Mouse (Mus musculus): ENCODE measurements around the gene Dhtkd1. TPM values are rescaled to one million over a fixed set of nuclear protein-coding genes. Genes with fewer than 3 reads are reported as not detected.

The Dhtkd1 gene
- total and polyA plus RNA-seq, 3 experiments: 1.5 to 1.6 TPM; not detected in 1

DNA sequence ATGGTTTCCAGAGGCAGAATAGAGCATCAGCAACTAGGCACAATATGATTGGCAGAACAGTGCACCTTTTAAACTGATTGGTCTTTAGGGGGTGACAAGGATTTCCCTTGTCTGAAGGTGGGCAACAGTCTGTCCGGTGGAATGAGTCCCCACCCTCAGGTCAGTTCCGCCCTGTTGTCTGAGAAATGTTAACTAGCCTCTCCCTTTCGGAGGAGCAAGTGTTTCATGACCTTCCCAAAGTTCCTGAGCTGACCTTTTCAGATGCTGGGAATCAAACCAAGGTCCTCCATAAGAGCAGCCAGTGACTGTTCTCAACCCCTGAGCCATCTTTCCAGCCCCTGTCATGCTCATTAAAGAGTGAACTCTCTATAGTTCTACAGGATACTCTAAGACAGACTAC is 4.3 kb upstream of the Dhtkd1 start:
- H3K9ac ChIP-seq (ENCODE audit: control insufficient read depth, low read depth, low read length, poor library complexity, severe bottlenecking): no peak overlapping the region
- H3K27ac ChIP-seq (ENCODE audit: control insufficient read depth, low read depth, low read length): no peak overlapping the region
- H3K4me3 ChIP-seq (ENCODE audit: control insufficient read depth in 1 of 2, insufficient read depth in 1 of 2, low read depth in 2 of 2, low read length in 2 of 2): no peak overlapping the region
- peaks cover 7% of the 10 kb centered on the region for H3K79me2 ChIP-seq (ENCODE audit: control insufficient read depth, insufficient read depth, low read length, poor library complexity)
- no peaks in the 10 kb centered on the region for H3K9me3 ChIP-seq (replicated peaks; ENCODE audit: insufficient read depth, low read length)
- H3K4me1 ChIP-seq (ENCODE audit: control insufficient read depth in 1 of 2, insufficient read depth in 2 of 2, low read length in 2 of 2): peaks cover 11 to 16% of the 10 kb centered on the region in 2 experiments
- no peak for DNase-seq (ENCODE audit: low read depth, low spot score)
- no peak for TF ChIP-seq E2F4 (IDR thresholded peaks at IDR 0.05; ENCODE audit: borderline replicate concordance, low read depth, low read length)
- no peak for TF ChIP-seq CHD1 (IDR thresholded peaks at IDR 0.05; ENCODE audit: low read depth, low read length)
- no peak for TF ChIP-seq MAX (IDR thresholded peaks at IDR 0.05; ENCODE audit: low read length)
- TF ChIP-seq MAFK (IDR thresholded peaks at IDR 0.05; ENCODE audit: borderline replicate concordance, low read depth, low read length): no peak
- TF ChIP-seq GATA1 (IDR thresholded peaks at IDR 0.05; ENCODE audit: low read depth, low read length): no peak
- no peak for TF ChIP-seq MXI1 (IDR thresholded peaks at IDR 0.05; ENCODE audit: low read depth, low read length)
- no peaks in the 10 kb centered on the region for H3K27me3 ChIP-seq (ENCODE audit: control insufficient read depth in 1 of 2, insufficient read depth in 2 of 2, low read length in 2 of 2)
- H3K36me3 ChIP-seq (ENCODE audit: control insufficient read depth in 1 of 2, insufficient read depth in 2 of 2, low read length in 2 of 2): peaks cover 0 to 18% of the 10 kb centered on the region in 2 experiments; a peak in 2 of 4 replicates

DNA sequence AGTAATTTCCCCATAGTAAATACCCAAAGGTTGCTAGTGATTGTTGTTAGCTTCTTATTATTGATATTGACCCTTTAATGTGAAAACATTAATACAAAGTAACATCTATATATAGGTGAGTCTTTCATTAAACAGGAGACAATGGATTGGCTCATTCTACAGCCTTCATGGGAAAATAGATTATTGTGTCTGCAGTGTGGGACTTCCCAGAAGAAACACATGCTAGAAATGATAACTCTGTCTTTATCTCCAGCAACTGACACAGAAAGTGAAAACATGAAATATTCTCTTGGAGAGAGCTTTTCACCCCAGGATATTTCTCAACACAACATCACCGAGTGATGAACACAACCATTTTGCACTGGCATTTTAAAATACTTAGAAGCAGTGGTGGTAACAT is 3.0 kb upstream of the Dhtkd1 start:
- Histone ChIP-seq H3K79me2 (ENCODE audit: control insufficient read depth, insufficient read depth, low read length, poor library complexity) (peaks cover under 1% of the 10 kb centered on the region; the same call in 1 of the 2 replicates), H3K4me1 (ENCODE audit: control insufficient read depth in 1 of 2, insufficient read depth in 2 of 2, low read length in 2 of 2) (peaks cover 11 to 16% of the 10 kb centered on the region in 2 experiments), H3K9me3 (replicated peaks; ENCODE audit: insufficient read depth, low read length) (no peaks in the 10 kb centered on the region), H3K4me3 (ENCODE audit: control insufficient read depth in 1 of 2, insufficient read depth in 1 of 2, low read depth in 2 of 2, low read length in 2 of 2) (peak overlapping the region in 1 of 2 experiments; percentile 34; a peak in 2 of 4 replicates), H3K27ac (ENCODE audit: control insufficient read depth, low read depth, low read length) (peak overlapping the region; percentile 77), H3K9ac (ENCODE audit: control insufficient read depth, low read depth, low read length, poor library complexity, severe bottlenecking) (no peak overlapping the region; the same call in 1 of the 2 replicates), H3K36me3 (ENCODE audit: control insufficient read depth in 1 of 2, insufficient read depth in 2 of 2, low read length in 2 of 2) (peaks cover 0 to 18% of the 10 kb centered on the region in 2 experiments; a peak in 2 of 4 replicates), H3K27me3 (ENCODE audit: control insufficient read depth in 1 of 2, insufficient read depth in 2 of 2, low read length in 2 of 2) (no peaks in the 10 kb centered on the region)
- TF ChIP-seq MYC (IDR thresholded peaks at IDR 0.05; ENCODE audit: low read depth, low read length): peak; percentile 74; the same call in 1 of the 2 replicates
- no peak for TF ChIP-seq ZC3H11A (IDR thresholded peaks at IDR 0.05; ENCODE audit: low read depth, low read length)
- 0 out of 2 replicates have a peak, but pooled peaks have one; percentile 32 for TF ChIP-seq MAFK (IDR thresholded peaks at IDR 0.05; ENCODE audit: borderline replicate concordance, low read depth, low read length)
- TF ChIP-seq MYB (IDR thresholded peaks at IDR 0.05; ENCODE audit: low read depth, low read length): peak; percentile 71; the same call in 1 of the 2 replicates
- peak; percentile 87 for TF ChIP-seq SIN3A (IDR thresholded peaks at IDR 0.05; ENCODE audit: low read length)
- peak; percentile 27; the same call in 1 of the 2 replicates for TF ChIP-seq MAX (IDR thresholded peaks at IDR 0.05; ENCODE audit: low read length)
- TF ChIP-seq TAL1 (IDR thresholded peaks at IDR 0.05; ENCODE audit: low read length): peak; percentile 69
- TF ChIP-seq RCOR1 (IDR thresholded peaks at IDR 0.05; ENCODE audit: low read depth, low read length): no peak
- no peak for TF ChIP-seq SMC3 (IDR thresholded peaks at IDR 0.05; ENCODE audit: low read depth, low read length)
- TF ChIP-seq USF1 (IDR thresholded peaks at IDR 0.05; ENCODE audit: low read depth, low read length): no peak
- TF ChIP-seq NRF1 (IDR thresholded peaks at IDR 0.05; ENCODE audit: insufficient read depth, low read depth, low read length, poor library complexity, severe bottlenecking): no peak
- peak; percentile 97 for TF ChIP-seq ETS1 (IDR thresholded peaks at IDR 0.05; ENCODE audit: low read depth, low read length)
- TF ChIP-seq NELFE (IDR thresholded peaks at IDR 0.05; ENCODE audit: low read depth, low read length): 0 out of 2 replicates have a peak, but pooled peaks have one; percentile 15
- TF ChIP-seq CHD2 (IDR thresholded peaks at IDR 0.05; ENCODE audit: low read length): no peak
- TF ChIP-seq GATA1 (IDR thresholded peaks at IDR 0.05; ENCODE audit: low read depth, low read length): peak; percentile 88
- no peak for TF ChIP-seq POLR2A (IDR thresholded peaks at IDR 0.05; ENCODE audit: control insufficient read depth in 1 of 2, insufficient read depth in 1 of 2, low read depth in 1 of 2, low read length in 2 of 2, poor library complexity in 1 of 2)
- peak; percentile 88 for TF ChIP-seq TCF12 (IDR thresholded peaks at IDR 0.05; ENCODE audit: low read depth, low read length)
- TF ChIP-seq EP300 (IDR thresholded peaks at IDR 0.05; ENCODE audit: low read depth in 1 of 2, low read length in 2 of 2): peak; percentile 91 to 92
- no peak for TF ChIP-seq POLR2AphosphoS5 (IDR thresholded peaks at IDR 0.05; ENCODE audit: borderline replicate concordance, low read depth, low read length)
- peak; percentile 56; the same call in 1 of the 2 replicates for TF ChIP-seq MXI1 (IDR thresholded peaks at IDR 0.05; ENCODE audit: low read depth, low read length)
- no peak for TF ChIP-seq USF2 (IDR thresholded peaks at IDR 0.05; ENCODE audit: borderline replicate concordance in 1 of 2, insufficient read depth in 1 of 2, low read depth in 1 of 2, low read length in 2 of 2)
- TF ChIP-seq BHLHE40 (IDR thresholded peaks at IDR 0.05; ENCODE audit: borderline replicate concordance, low read depth, low read length): peak; percentile 50; the same call in 1 of the 2 replicates
- peak; percentile 58 for DNase-seq (ENCODE audit: low read depth, low spot score)
